Mouse (Mus musculus) ES-E14 (cell line): ENCODE results near the gene 4931422A03Rik. TPM values are rescaled to one million over a fixed set of nuclear protein-coding genes. Genes with fewer than 3 reads are reported as not detected.

Experiments used
- DNase-seq: peaks from one replicate; pipeline ENCODE4 v3.0.0-alpha.2; 2013; ENCODE audit warnings: low read depth, low spot score
- H3K27ac ChIP-seq: 2 replicates; pipeline ENCODE4 v1.5.1; 2012; ENCODE audit warnings: low read depth, mild to moderate bottlenecking, low read length, moderate library complexity, mixed read lengths; ENCODE audit not compliant: poor library complexity, insufficient read depth, severe bottlenecking
- H3K36me3 ChIP-seq: 2 replicates; pipeline ENCODE4 v1.6.1; 2012; ENCODE audit warnings: mild to moderate bottlenecking, low read length, moderate library complexity, mixed read lengths; ENCODE audit not compliant: control insufficient read depth, poor library complexity, insufficient read depth, severe bottlenecking
- H3K4me1 ChIP-seq, 2 experiments: fragments of 150-350 bp in 1 of 2; sonication (generic) in 1 of 2; 2 replicates each; pipeline ENCODE4 v1.6.1; 2012; ENCODE audit warnings: low read length in 2 of 2, mild to moderate bottlenecking in 1 of 2, mixed read lengths in 1 of 2; ENCODE audit not compliant: control insufficient read depth in 2 of 2, insufficient read depth in 2 of 2, poor library complexity in 1 of 2
- H3K4me3 ChIP-seq, 2 experiments: fragments of 150-350 bp in 1 of 2; sonication (generic) in 1 of 2; 2 replicates each; pipeline ENCODE4 v1.5.1; 2012; ENCODE audit warnings: low read length in 2 of 2, low read depth in 1 of 2, mild to moderate bottlenecking in 1 of 2, mixed read lengths in 1 of 2; ENCODE audit not compliant: insufficient read depth in 1 of 2, poor library complexity in 1 of 2, severe bottlenecking in 1 of 2
- H3K9ac ChIP-seq: 2 replicates; pipeline ENCODE4 v1.6.1; 2012; ENCODE audit warnings: low read depth, mild to moderate bottlenecking, low read length, mixed read lengths; ENCODE audit not compliant: poor library complexity, insufficient read depth, severe bottlenecking
- H3K9me3 ChIP-seq: fragments of 150-350 bp; sonication (generic); 2 replicates; pipeline ENCODE4 v1.6.1; 2012; ENCODE audit warnings: low read depth, mild to moderate bottlenecking, low read length; ENCODE audit not compliant: control insufficient read depth, insufficient read depth
- CHD2 ChIP-seq: IDR thresholded peaks from 2 replicates; pipeline ENCODE4 v1.6.1; 2014; ENCODE audit warnings: mild to moderate bottlenecking, low read depth, low read length, inconsistent platforms
- HCFC1 ChIP-seq: IDR thresholded peaks from 2 replicates; pipeline ENCODE4 v1.6.1; 2012; ENCODE audit warnings: low read length, inconsistent platforms, borderline replicate concordance; ENCODE audit not compliant: insufficient read depth
- MAFK ChIP-seq: IDR thresholded peaks from 2 replicates; pipeline ENCODE4 v1.6.1; 2014; ENCODE audit warnings: mild to moderate bottlenecking, low read depth, low read length, inconsistent platforms; ENCODE audit not compliant: insufficient read depth
- ZC3H11A ChIP-seq: IDR thresholded peaks from 2 replicates; pipeline ENCODE4 v1.6.1; 2012; ENCODE audit warnings: low read depth, mild to moderate bottlenecking, inconsistent platforms, low read length, borderline replicate concordance
- ZNF384 ChIP-seq: IDR thresholded peaks from 2 replicates; pipeline ENCODE4 v1.6.1; 2012; ENCODE audit warnings: low read depth, low read length, inconsistent platforms
- in situ Hi-C, 2 experiments: fragments of 600-800 bp; cut with MboI; formaldehyde crosslinking; loops; one replicate each; pipeline ENCODE4 v1.15.1; 2025; ENCODE audit warnings: low sequenced_read_pairs in 2 of 2, inconsistent platforms in 1 of 2; ENCODE audit not compliant: unreplicated experiment in 2 of 2
- total RNA-seq: library from RNA; depleted of rRNA; stranded (reverse); fragments of 300-350 nt; gene quantifications from 2 replicates; pipeline ENCODE4 v1.2.3, GENCODE M21; 2012

Gene 4931422A03Rik
- total RNA-seq, 1 experiment: 0.54 TPM

GRCm38 (mm10) chr2:103932025-103932424 is 96.1 kb downstream of the 4931422A03Rik start:
- Histone ChIP-seq H3K9me3 (no peaks in the 10 kb centered on the region), H3K27ac (no peak overlapping the region), H3K4me1 (no peaks in the 10 kb centered on the region; a peak in 1 of 4 replicates), H3K4me3 (no peak overlapping the region), H3K36me3 (no peaks in the 10 kb centered on the region), H3K9ac (no peak overlapping the region)
- TF ChIP-seq HCFC1: no peak
- TF ChIP-seq CHD2: no peak
- no peak for TF ChIP-seq MAFK
- TF ChIP-seq ZNF384: no peak
- TF ChIP-seq ZC3H11A: no peak
- no peak for DNase-seq
- in situ Hi-C loops: no loop called here

GRCm38 (mm10) chr2:103931511-103931911 is 96.7 kb downstream of the 4931422A03Rik start:
- in situ Hi-C loops: no loop called here
- Histone ChIP-seq H3K27ac (no peak overlapping the region), H3K9me3 (no peaks in the 10 kb centered on the region), H3K36me3 (no peaks in the 10 kb centered on the region), H3K4me1 (no peaks in the 10 kb centered on the region; a peak in 1 of 4 replicates), H3K9ac (no peak overlapping the region), H3K4me3 (no peak overlapping the region)
- no peak for DNase-seq
- no peak for TF ChIP-seq ZC3H11A
- no peak for TF ChIP-seq ZNF384
- TF ChIP-seq CHD2: no peak
- no peak for TF ChIP-seq MAFK
- TF ChIP-seq HCFC1: no peak

GRCm38 (mm10) chr2:103930306-103931019 is 97.7 kb downstream of the 4931422A03Rik start:
- no peak overlapping the region for H3K4me3 ChIP-seq
- no peaks in the 10 kb centered on the region for H3K36me3 ChIP-seq
- in situ Hi-C loops: no loop called here
- H3K4me1 ChIP-seq: no peaks in the 10 kb centered on the region; a peak in 1 of 4 replicates
- no peak for DNase-seq
- H3K9ac ChIP-seq: no peak overlapping the region
- no peak overlapping the region for H3K27ac ChIP-seq
- TF ChIP-seq HCFC1 (no peak), MAFK (no peak), ZNF384 (no peak), CHD2 (no peak), ZC3H11A (no peak)
- no peaks in the 10 kb centered on the region for H3K9me3 ChIP-seq

- no peak for DNase-seq
- no peak for TF ChIP-seq CHD2
- no peak for TF ChIP-seq ZC3H11A
- H3K9ac ChIP-seq: no peak overlapping the region
- no peaks in the 10 kb centered on the region for H3K9me3 ChIP-seq
- in situ Hi-C loops: no loop called here
- H3K36me3 ChIP-seq: no peaks in the 10 kb centered on the region
- H3K4me3 ChIP-seq: no peak overlapping the region
- H3K27ac ChIP-seq: no peak overlapping the region
- H3K4me1 ChIP-seq: no peaks in the 10 kb centered on the region; a peak in 1 of 4 replicates
These were observed 100.5 kb downstream of the 4931422A03Rik start for GRCm38 (mm10) chr2:103927610-103928145.
